Mouse (Mus musculus): ENCODE data around the gene Elf1.

The Elf1 gene

GRCm38 (mm10) chr14:79490246-79490645 lies 9.3 kb downstream of the Elf1 start:
- DNase-seq (ENCODE audit: low spot score): no peak

DNA sequence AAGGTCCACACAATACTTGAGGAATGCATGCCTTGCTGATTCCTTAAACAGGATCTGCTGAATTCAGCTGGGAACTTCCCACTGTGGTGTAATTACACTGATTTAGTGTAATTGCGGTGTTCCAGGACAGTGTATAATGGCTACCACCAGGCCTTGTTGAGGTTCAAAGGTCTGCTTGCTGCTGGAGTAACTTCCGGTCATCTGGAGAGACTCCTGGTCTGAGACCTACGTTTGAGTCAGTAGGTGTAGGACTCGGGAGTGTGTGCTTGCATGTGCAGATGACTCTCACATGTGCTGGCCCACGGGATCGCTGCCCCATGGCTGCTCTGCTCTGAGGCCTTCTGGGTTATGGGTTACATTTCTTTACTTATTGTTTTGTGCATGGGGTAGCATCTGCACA lies 13.4 kb downstream of the Elf1 start:
- no peak for DNase-seq (ENCODE audit: low spot score)

- no peak for DNase-seq (ENCODE audit: low spot score)
Measured at GRCm38 (mm10) chr14:79499326-79499725, 18.3 kb downstream of the Elf1 start.

- no peak for DNase-seq (ENCODE audit: low spot score)
Measured at GRCm38 (mm10) chr14:79500756-79501155, 19.8 kb downstream of the Elf1 start.

GRCm38 (mm10) chr14:79503371-79504075 lies 22.5 kb downstream of the Elf1 start:
- no peak for DNase-seq (ENCODE audit: low spot score)

GRCm38 (mm10) chr14:79504246-79505006 lies 23.4 kb downstream of the Elf1 start:
- DNase-seq (ENCODE audit: low spot score): no peak

- no peak for DNase-seq (ENCODE audit: low spot score)
Measured at GRCm38 (mm10) chr14:79506207-79506606, 25.2 kb downstream of the Elf1 start.

DNA sequence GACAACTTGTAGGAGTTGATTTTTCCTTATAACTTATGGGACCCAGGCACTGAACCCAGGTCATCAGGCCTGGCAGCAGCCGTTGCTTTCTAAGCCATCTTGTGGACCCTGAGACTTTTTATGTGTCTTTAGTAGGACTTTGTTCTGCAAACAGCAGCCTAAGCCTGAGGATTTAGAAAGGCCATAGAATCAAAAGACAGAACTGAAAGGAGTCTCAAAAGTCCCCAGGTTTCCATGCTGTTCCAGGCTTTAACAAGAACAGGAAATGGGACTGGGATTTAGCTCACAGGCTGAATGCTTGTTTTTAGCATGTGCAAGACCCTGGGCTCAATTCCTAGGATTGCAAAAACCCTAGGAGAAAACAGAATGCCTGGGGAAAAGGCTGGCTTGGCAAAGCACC lies 26.9 kb downstream of the Elf1 start:
- DNase-seq (ENCODE audit: low spot score): no peak

DNA sequence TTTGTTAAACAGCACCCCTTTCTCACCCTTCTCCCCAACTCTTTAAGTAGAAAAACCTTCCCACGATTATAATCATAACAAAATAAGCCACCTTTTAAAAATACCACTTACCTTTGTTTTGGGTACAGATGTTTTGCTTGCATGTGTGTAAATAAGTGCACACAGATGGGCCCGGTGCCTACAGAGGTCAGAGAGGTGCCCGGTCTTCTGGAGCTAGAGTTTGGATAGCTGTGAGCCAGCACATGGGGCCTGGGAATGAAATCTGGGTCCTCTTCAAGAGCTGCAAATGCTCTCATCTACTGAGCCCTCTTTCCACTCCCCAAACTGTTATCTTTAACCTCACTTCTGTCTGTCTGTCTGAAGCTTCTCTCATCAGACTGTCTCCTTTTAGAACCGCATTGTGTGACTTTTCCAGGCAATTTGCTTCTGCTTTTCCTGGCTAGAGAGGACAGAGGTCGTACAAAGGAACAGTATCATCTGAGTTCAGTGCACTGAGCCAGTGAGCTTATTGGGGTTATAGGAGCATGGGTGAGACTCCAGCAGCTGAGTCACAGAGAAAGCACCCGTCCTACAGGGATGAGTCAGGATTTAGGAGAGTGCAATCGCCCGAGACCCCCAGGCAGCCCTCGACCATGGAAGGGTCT lies 27.8 kb downstream of the Elf1 start:
- DNase-seq (ENCODE audit: low spot score): no peak

DNA sequence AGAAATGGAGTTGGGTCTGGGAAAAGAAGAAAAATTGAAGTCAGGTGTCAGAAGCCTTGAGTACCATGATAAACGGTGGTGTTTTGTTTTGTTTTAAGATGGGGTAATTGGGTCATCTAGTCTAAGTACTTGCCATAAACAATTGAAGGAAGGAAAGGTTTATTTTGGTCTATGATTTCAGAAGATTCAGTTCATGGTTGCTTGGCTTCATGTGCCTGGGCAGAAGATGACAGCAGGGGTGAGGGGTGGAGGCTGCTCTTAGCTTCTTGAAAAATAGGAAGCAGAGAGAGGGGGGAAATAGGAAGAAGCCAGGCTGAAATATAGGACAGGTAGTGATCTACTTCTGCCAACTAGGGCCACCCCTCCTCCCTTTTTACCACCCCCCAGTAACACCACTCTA lies 30.5 kb downstream of the Elf1 start:
- no peak for DNase-seq (ENCODE audit: low spot score)

GRCm38 (mm10) chr14:79513951-79514350 lies 33.0 kb downstream of the Elf1 start:
- no peak for DNase-seq (ENCODE audit: low spot score)

GRCm38 (mm10) chr14:79515100-79515499 lies 34.1 kb downstream of the Elf1 start:
- DNase-seq (ENCODE audit: low spot score): no peak

DNA sequence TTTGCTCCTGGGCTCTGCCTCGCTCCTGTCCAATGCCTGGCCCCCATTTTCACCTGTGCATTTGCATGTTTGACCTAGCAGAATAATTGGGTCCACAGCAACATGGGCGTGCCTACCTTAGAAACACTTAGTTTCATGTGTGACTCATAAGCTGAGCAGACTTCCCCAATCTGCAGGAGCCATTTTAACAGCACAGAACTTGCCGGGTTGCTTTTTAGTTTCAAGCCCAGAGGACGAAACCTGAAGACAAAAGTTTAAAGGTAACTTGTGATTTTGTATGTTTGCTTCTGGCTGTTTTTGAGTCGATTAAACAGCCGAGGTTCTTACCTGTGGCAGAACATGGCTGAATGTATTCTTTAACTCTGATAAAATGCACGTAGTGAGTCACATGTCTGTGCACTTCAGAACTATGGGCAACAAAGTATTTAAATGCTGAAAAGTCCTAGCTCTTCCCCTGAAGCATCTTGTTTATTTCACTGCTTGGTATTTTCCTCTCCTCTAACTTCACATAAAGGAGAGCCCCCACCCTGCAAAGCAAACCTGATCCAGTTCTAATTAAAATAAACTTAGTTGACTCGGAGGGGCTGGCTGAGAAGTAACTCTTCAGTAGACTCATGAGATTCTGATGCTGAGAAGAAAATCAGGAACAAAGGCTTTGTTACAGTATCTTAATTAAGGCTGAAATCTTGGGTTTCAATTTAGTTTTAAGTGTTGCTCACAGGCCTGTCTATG lies 34.7 kb downstream of the Elf1 start:
- no peak for DNase-seq (ENCODE audit: low spot score)

- no peak for DNase-seq (ENCODE audit: low spot score)
Measured at GRCm38 (mm10) chr14:79516243-79516610, 35.2 kb downstream of the Elf1 start.

GRCm38 (mm10) chr14:79516751-79517150 lies 35.8 kb downstream of the Elf1 start:
- DNase-seq (ENCODE audit: low spot score): no peak

DNA sequence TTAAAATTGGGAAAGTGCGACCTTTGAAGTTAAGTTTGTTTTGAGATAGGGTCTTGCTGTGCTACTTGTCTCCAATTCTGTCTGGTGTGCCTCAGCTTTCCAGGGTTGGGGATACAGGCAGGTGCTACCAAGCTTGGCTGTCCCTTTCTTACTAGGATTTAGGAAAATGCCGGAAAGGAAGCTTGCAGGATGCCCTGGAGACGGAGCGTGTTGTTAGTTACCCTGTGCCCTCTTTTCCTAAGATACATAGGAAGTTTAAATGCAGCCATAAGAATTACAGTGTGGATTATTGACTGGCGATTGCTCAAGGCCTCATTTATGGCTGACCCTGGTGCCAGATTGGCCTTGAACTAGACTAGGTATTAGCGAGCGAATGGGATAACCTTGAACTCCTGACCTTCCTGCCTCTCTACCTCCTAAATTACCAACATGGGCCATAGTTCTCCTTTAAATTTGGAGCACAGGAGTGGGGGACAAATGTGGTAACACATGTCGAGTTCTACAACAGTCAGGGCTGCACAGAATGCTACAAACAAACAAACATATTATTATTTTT lies 36.3 kb downstream of the Elf1 start:
- DNase-seq (ENCODE audit: low spot score): no peak

GRCm38 (mm10) chr14:79518123-79518522 lies 37.1 kb downstream of the Elf1 start:
- no peak for DNase-seq (ENCODE audit: low spot score)

DNA sequence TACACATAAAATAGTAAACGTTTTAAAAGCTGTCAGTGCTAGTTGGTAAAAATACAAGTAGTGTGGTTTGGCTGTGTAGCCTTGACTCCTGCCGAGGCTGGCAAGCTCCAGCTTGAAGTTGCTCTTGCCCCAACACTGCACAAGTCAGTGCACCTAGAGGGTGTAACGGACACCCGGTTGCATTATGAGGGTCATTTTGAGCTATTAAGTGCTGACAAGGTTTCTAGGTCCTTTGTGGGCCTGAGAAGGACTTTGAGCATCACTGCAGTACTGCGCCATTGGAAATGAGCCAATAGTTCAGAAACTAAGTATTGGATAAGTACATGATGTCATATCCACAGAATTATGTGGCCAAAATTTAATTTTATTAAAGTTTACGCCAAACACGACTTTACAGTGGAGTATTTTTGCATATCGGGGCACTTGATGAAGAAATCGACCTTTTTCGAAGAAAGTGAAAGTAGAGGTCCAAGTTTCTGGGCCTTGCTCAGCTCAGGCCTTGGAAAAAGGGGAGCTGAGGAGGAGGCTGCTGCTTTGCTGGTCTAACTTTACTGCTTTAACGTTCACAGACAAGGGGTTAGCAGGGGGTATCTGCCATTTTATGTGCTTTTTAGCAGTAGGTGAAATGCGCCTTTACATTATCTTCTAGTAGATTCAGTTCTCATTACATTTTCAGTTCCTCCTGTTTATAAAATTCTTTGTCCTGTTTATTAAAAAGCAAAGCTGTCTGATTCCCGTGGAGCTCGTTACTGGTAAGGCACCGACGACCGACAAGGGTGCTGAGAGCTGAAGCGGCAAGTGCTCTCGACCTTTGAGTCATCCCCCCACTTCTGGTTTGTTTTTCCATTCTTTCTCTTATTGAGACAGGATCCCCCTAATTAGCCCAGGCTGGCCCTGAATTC lies 38.0 kb downstream of the Elf1 start:
- no peak for DNase-seq (ENCODE audit: low spot score)

GRCm38 (mm10) chr14:79519663-79519975 lies 38.6 kb downstream of the Elf1 start:
- DNase-seq (ENCODE audit: low spot score): no peak

GRCm38 (mm10) chr14:79520612-79521011 lies 39.6 kb downstream of the Elf1 start:
- no peak for DNase-seq (ENCODE audit: low spot score)

GRCm38 (mm10) chr14:79521056-79521455 lies 40.1 kb downstream of the Elf1 start:
- no peak for DNase-seq (ENCODE audit: low spot score)

Data from embryo, embryonic 10.5 days (tissue).